Mouse (Mus musculus) brain, embryonic 14.5 days (tissue): ENCODE measurements around the gene Casc3.

ENCODE experiments used
- CTCF ChIP-seq: fragments of 200-500 bp; IDR thresholded peaks from 2 replicates; pipeline ENCODE4 v1.5.1; 2012; ENCODE audit warnings: inconsistent platforms, mild to moderate bottlenecking, moderate library complexity, borderline replicate concordance; ENCODE audit not compliant: insufficient read depth, insufficient read length; ENCODE audit errors: extremely low read depth
- POLR2A ChIP-seq: fragments of 200-500 bp; IDR thresholded peaks from 2 replicates; pipeline ENCODE4 v1.6.1; 2012; ENCODE audit warnings: mild to moderate bottlenecking, inconsistent platforms, borderline replicate concordance; ENCODE audit not compliant: poor library complexity, insufficient read depth, insufficient read length, severe bottlenecking; ENCODE audit errors: extremely low read depth

- TF ChIP-seq CTCF (no peak; the same call in 1 of the 2 replicates), POLR2A (peak; percentile 79)
Measured at GRCm38 (mm10) chr11:98809457-98810290, 5.0 kb downstream of the Casc3 start.
